Mouse (Mus musculus) layer of hippocampus, adult 8-10 months (tissue): ENCODE measurements around the gene Rpl28. TPM values are rescaled to one million over a fixed set of nuclear protein-coding genes. Genes with fewer than 3 reads are reported as not detected.
A peak's percentile ranks its signal among the peaks of the same experiment; 100 is the strongest.

ENCODE experiments used
- DNase-seq, 2 experiments: peaks; one replicate each; pipeline ENCODE4 v3.0.0; 2022; ENCODE audit warnings: low spot score in 2 of 2
- total RNA-seq, 4 experiments: library from RNA; stranded (reverse); gene quantifications; 2 replicates each; pipeline ENCODE4 v1.2.4; 2022

Rpl28 gene
- total RNA-seq, result 100 to 1,000 TPM; 350 to 553 (median 418) TPM

- DNase-seq, result peak; percentile 93 to 94
Observed at GRCm38 (mm10) chr7:4792278-4793212, at the start of gene Rpl28. Gene Rpl28 (plus strand): TSS chr7:4792874.

- DNase-seq, result no peak
Observed at GRCm38 (mm10) chr7:4743354-4743753, 49.3 kb upstream of the Rpl28 start.

DNA sequence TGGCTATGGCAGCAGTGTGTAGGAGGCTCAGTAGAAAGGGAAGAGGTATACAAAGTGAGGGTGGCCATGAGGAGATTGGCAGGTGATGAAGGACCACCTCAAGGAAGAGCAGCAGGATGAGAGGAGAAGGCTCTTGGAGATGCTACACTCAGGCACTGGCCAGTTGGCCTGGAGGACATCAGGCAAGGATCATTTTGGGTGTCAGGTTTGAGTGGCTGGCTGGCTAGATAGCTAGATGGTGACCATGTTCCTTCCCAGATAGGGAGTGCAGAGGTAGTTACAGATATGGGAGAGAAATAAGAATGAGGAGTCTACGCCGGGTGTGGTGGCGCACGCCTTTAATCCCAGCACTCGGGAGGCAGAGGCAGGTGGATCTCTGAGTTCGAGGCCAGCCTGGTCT is 47.8 kb upstream of the Rpl28 start:
- no peak for DNase-seq

DNA sequence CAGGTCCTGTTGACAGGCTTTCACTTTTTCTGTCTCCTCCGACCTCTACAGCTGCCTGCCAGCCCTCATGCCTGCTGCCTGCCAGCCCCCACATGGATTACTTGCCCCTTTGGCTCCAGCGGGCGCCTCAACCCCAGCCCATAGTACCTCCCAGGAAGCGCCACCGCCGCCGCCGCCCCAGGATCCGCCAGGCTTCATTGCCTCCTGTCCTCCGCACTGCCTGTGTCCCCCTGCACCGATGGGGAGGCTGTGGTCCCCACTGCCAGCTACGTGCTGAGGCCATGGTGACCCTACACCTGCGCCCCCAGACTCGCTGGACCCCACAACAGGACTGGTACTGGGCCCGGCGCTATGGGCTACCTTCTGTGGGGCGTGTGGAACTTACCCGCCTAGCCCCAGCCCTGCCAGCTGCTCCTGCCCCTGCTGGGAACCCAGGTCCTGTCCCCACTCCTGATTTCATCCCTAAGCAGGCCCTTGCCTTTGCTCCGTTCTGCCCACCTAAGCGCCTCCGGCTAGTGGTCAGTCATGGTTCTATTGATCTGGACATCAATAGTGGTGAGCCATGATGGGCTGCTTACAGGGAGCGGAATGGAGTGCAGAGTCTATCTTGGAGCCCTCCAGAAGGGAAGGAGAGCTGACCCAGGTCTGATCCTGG is 46.2 kb upstream of the Rpl28 start:
- DNase-seq, result no peak

- no peak for DNase-seq
Observed at GRCm38 (mm10) chr7:4747156-4747899, 45.3 kb upstream of the Rpl28 start.

DNA sequence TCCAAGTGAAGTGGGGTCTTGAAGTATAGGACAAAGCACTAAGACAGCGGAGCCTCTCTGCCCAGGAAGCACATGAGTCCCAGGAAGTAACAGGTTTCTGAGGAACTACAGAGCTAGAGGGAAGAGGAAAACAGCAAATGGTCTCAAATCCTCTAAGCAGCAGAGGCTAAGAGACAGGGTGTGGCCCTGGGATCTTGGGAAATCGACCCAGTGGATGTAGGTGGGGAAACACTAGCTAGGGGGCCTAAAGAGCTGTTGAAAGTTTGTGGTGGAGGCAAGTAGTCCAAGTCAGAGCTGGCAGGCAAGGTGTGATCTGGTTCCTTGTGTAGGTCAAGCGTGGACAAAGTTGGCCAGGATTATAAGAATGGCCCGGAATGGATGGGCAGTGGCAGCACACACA is 44.4 kb upstream of the Rpl28 start:
- no peak for DNase-seq

DNA sequence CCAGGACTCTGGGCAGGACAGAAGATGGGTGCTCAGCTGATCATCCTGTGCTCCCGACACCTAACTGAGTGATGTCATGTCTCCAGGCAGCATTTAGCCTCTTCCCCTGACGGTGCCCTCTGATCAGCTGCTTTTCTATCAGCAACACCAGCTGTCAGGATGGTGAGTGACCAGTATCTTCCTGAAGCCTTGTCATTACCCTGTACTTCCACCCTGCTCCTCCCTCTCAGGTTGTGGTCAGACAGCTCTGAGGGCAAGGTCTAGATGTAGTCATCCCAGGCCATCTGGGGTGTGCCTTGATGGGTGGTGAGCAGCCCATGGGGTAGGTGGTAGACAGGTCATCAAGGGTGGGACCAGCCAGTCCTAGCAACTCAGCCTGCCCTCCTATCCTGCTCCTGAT is 43.5 kb upstream of the Rpl28 start:
- no peak for DNase-seq

DNA sequence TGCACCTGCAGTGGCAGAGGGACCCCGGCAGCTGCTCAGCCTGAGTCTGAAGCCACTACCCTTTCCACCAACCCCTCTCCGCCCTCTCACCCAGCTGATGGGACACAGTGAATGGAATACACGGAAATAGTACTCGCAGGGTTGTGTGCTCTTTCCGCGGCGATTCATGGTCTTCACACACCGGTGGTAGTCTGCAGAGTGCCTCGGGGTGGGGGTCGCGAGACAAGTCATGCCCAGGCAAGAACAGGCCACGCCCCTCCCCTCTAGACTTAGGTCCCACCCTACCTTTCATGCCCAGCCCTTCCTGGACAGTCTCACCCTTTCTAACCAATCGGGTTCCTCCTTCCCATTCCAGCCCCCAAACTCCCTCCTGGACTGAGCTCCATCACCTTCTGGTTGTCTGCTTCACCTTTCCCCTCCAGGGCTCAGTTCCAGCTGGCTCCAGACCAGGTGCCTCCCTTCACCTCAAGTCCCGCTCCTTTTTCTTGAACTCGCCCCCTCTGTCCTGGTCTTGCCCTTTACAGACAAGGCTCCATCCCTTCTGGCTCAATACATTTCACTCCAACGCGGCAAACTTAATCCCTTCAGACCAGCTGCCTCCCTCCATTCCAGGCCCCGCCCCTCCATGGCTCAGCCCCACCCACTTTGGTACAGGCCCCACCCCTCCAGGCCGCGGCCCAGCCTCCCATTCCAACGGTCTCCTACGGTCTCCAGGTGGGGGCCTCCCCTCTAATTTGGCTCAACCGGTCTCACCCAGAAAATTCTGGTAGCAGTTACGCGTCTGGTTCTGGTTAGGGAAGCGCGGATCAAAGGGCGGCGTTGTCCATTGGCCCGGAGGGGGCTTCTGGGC is 40.5 kb upstream of the Rpl28 start:
- no peak for DNase-seq

GRCm38 (mm10) chr7:4752821-4753570 is 39.7 kb upstream of the Rpl28 start, which contains the start of gene Cox6b2:
Gene Cox6b2 (minus strand): TSS chr7:4753094.
- DNase-seq, result peak; percentile 39 to 54

- DNase-seq, result no peak
Observed at GRCm38 (mm10) chr7:4759670-4760069, 33.0 kb upstream of the Rpl28 start.

- no peak for DNase-seq
Observed at GRCm38 (mm10) chr7:4764946-4765710, 27.5 kb upstream of the Rpl28 start.

- DNase-seq, result no peak
Observed at GRCm38 (mm10) chr7:4771202-4771601, 21.5 kb upstream of the Rpl28 start, which contains the start of gene Fam71e2. Gene Fam71e2 (minus strand): TSS chr7:4771302.

- no peak for DNase-seq
Observed at GRCm38 (mm10) chr7:4776131-4776530, 16.5 kb upstream of the Rpl28 start.

DNA sequence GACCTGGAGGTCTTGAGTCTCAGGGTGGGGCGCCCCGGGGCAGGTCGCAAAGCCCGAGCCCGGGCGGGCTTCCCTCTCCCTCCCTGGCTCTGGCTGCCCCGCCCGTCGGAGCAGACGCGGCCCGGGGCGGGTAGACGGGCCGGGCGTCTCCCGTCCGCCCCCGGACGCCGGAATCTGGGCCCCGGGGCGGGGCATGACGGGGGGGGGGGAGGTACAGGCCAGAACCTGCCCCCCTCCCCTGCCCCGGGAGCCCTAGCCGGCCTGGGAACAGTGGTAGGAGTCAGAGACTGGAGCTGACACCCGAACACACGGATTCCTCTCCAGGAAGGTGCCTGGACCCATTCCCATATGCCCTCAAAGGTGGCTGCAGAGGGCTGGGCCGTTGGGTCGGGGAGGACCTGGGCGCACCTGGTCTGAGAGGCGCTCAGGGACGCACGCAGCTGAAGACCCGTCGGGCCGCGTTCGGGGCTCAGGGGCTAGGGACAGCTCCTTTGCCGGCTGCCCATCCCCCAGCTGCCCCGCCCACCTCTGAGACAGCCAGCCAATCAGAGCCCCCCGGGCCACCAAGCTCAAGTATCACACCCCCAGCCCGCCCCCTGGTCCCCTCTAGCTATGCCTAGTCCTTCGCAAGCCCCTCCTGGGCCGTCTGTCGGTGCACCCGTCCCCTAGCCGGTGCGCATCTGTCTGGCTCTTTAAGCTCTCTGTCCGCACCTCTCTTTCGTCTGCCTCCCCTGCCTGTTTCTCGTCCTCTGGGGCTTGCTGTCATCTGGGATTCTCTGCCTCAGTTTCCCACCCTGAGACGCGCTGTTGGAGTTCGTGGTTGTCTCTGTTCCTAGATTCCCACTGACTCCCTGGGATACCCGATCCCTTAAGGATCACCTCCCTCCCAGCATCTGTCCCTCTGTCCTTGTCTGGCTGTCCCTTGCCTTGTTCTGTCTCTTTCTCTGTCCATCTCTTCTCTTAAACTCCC is 15.5 kb upstream of the Rpl28 start:
- no peak for DNase-seq

- DNase-seq, result no peak
Observed at GRCm38 (mm10) chr7:4777851-4778637, 14.6 kb upstream of the Rpl28 start.

DNA sequence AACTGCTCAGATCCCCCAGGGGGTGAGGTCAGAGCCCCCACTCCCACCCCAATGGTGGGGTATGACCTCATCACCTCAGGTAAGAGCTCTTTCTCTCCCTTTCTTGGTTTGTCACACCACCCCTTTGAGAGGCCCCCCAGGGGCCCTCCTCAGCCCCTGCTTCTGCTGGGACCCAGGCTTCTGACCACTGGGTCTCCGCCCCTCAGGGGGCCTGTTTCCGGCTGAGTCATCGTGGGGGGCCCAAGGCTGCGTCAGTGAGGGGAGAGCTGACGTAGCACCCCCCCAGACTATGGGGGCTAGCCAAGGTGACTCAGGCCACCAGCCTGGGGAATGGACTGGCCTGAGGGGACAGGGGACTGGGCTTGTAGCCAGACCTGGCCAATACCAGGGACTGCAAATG is 12.8 kb upstream of the Rpl28 start:
- DNase-seq, result no peak

- no peak for DNase-seq
Observed at GRCm38 (mm10) chr7:4782130-4782529, 10.5 kb upstream of the Rpl28 start.
